Mouse (Mus musculus): ENCODE data around the gene Arl1.
"Not testable (repeated sequence)": the region's sequence is repeated elsewhere in the genome, so short reads cannot be mapped to it uniquely, and the experiment has no call there.

The Arl1 gene

DNA sequence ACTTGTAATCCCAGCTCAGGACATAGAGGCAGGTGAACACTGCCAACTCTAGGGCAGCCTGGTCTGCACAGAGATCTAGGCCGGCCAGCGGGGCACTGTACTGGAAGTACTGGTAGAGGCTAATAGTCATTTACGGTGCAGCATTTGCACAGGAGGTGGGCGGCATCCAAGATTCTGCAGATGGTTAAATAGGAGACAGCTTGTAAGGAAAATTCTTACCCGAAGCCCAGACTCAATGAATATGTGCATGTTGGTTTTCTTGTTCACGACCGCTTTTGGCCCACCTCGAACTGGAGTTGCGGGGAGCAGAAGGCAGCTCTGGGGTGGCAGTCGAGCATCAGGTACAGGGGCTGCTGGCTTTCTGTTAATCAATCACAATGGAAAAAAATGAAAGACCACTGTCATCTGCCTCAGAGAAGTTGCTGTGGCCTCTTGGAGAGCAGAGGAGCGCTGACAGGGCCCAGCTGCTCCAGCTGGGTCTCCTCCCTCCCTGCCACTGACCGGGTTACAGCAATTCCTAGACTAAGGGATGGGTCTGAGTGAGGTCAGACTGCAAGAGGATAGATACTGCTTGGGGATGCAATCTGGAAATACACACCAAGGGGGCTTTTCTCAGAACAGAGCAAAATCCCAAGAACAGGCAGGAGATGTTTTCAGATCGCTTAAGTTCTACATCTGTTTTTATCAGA, 31.0 kb downstream of the Arl1 start:
- no peak for DNase-seq (ENCODE audit: low read depth, low spot score)

DNA sequence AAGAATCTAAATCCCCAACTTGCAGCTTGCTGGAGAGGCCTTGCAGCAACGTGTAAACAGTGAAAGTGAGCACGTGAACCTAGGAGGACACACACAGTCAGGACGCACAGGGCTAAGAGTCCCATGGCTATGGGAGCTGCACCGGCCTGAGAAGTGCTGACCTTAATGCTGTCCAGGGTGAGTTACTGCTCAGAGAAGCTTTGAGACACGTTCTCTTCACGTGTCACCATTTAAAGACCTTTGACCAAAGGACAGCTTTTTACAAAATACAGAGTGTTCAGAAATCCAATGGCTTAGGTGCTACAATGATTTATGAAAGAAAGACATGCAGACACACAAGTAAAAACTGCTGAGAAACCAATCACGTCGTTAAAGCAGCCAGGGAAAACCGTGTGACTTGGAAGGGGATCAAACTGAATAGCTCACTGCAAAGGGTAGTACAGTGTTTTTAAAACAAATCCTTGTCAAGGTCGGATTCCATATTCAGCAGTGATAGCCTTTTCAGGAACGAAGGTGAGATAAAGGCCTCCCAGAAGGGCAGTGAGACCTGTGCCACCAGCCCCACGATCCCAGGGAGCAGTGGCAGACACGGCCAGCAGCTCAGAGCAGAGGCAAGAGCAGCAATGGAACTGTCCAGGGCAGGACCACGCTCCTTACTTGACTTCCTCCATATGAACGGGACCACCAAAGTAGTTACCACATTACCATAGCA, 34.9 kb downstream of the Arl1 start:
- no peak for DNase-seq (ENCODE audit: low read depth, low spot score)

DNA sequence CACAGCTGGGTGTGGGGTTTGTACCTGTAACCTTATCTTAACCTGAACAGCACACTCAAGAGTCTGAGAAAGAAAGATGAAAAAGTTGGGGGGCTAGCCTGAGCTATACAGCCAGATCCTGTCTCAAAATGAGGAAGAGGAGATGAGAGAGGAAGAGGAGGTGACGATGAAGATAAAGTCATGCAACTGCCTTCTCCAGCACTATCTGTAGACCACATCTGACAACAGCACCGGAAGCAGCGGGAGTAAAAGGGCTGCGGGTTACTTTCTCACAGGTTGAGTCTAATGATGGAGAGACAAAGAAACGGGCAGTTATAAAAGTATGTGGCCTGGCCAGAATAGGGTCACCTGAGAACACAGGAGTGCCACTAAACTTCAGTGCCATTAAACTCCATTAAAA, 38.3 kb downstream of the Arl1 start:
- DNase-seq (ENCODE audit: low read depth, low spot score): no peak

DNA sequence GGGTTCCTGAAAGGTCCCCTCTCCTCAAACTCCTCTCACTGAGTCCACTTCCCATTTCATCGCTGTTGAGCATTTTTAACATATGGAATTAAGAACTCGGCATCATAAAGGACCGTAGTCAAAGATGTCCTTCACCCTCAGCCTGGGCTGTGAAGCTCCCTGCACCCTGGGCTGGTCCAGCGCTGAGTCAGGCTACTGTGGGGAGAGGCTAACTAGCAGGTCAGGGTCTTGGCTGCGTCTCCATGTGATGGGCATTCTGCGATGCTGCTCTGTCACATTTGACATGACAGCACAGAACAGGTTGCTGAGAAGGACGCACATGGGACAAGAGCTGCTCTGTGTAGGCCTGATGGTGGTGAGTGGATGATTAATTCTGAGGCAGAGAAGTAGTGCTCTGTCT, 39.0 kb downstream of the Arl1 start:
- no peak for DNase-seq (ENCODE audit: low read depth, low spot score)

DNA sequence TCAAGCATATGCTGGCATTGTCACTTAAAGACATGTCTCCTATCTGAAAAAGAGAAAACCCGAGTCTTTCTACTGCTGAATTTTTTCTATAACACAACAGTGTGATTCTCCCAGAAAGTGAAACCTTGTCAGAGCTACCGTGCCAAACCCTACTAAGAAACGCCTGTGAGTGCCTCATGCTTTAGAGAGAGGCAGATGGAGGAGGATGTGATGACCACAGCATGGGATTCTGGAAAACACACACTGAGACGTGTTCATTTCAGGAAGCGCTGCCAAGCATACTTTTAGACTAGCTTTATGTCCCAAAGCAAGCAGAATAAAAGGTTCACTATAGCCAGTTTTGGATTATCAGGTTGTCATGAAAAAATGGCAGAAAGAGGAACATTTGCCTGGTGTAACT, 42.3 kb downstream of the Arl1 start:
- not testable (repeated sequence) for DNase-seq (ENCODE audit: low read depth, low spot score)

DNA sequence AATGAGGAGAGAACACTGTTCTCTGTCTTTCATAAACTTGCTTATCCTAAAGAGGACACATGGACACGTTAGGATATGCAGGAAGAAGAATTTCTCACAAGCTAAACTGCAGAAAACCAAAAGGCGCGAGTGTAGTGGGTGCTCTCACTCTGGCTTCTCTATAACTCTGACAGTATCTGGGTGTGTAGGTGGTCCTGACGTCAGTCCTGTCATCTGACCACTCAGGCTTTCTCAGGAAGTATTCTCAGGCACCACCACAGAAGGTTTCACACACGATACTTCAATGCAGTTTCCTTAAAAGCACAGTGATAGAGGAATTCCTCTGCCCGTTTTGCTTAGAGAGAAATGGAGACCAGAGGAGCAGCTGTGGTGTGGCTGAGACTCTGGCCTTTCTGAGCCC, 45.5 kb downstream of the Arl1 start:
- no peak for DNase-seq (ENCODE audit: low read depth, low spot score)

DNA sequence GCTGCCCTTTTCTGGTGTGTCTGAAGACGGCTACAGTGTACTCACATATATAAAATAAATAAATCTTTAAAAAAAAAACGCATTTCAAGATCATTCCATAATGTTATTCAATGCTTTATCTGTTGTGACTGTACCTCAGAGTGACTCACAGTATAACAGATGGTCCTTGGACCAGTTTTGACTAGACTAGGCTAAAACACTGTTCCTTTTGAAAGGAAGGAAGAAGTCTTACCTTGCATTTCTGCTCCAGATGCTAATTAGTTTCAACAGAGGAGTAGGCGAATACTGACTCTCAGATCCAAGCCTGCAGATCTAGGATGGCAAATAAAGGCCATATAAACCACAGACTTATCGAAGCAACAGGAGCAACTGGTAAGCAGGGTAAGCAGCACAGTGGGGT, 50.1 kb downstream of the Arl1 start:
- no peak for DNase-seq (ENCODE audit: low read depth, low spot score)

DNA sequence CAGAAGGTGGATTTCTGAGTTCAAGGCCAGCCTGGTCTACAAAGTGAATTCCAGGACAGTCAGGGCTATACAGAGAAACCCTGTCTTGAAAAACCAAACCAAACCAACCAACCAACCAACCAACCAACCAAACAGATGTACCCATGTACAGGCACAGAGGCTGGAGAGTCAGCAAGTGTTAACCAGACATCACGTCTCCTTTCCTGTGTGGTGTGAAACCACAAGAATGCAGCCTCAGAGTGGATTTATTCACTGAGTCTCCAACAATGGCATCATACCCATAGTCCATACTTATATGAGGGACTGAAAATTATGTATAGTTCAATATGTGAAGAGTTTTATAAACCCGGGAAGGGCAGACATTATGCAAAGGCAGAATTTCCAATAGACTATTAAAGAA, 52.5 kb downstream of the Arl1 start:
- not testable (repeated sequence) for DNase-seq (ENCODE audit: low read depth, low spot score)

DNA sequence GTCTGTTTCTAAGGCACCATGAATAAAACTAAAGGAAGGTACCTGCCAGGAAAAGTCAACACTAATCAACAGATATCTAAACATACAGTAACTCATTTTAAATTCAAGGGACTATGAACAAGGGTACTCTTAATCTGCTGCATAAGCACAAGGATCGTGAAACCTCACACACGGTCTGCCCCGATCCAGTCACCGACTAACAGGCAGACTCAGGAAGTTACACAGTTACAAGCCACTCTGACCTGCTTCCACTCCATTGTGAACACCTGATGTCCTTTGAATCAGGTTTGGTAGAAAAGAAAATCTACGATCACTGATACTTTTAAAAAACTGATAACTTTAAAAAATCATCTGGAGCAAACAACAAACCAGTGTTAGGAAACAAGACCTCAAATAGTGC, 53.3 kb downstream of the Arl1 start:
- DNase-seq (ENCODE audit: low read depth, low spot score): no peak

DNA sequence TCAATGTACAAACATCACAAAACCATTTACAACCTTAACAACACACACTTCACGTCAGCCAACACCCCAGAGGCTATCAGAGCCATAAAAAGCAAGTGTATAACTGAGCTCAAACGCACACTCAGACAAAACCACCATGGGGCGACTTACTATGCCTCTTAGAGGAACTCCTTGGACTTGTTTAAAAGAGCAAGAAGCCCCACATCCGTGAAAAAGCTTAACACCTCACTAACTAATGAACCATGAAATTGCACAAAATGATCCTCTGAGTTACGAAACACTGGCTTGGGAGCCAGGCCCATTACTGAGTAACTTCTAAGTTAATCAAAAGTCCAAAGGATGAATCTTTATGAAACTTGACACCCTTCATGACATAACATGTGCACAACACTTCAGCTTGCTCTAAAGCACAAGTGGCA, 53.9 kb downstream of the Arl1 start:
- no peak for DNase-seq (ENCODE audit: low read depth, low spot score)

DNA sequence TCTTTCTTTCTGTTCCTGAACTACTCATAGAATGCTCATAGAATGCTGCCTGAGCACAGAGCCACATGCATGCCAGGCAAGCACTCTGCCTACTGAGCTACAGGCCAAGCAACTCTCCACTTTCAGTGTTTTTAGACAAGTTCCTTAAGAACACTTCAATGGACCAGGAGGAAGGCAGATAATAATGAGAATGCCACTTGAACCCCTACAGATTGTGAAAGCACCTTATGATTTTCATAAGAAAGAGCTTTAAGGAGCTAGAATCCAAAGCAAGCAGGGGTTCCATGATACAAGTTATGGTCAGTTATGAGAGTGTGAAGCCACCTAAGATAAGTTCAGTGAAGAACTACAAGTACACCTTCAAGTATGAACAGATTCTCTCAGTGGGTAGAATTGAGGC, 63.0 kb downstream of the Arl1 start:
- no peak for DNase-seq (ENCODE audit: low read depth, low spot score)

Measured in skeletal muscle tissue, adult 2 months (tissue).